Mouse (Mus musculus): Measurements from ENCODE around the gene Pank3. TPM values are rescaled to one million over a fixed set of nuclear protein-coding genes. Genes with fewer than 3 reads are reported as not detected.

Pank3 gene
- total RNA-seq (2023): 10 to 100 TPM; 15.0 to 16.5 TPM

GRCm38 (mm10) chr11:35769188-35769745 lies at the start of gene Pank3:
TSS of gene Pank3 (plus strand) at chr11:35769484.

GRCm38 (mm10) chr11:35798874-35799273 lies 29.6 kb downstream of the Pank3 start, which contains the start of gene Fbll1:
TSS of gene Fbll1 (minus strand) at chr11:35798884.

GRCm38 (mm10) chr11:35834022-35834760 lies 64.9 kb downstream of the Pank3 start, which contains the start of gene Rars:
TSS of gene Rars (minus strand) at chr11:35834506.

Other genes starting within 250 kb of the Pank3 start
- gene Fbll1, start 29.4 kb downstream of the Pank3 start, total RNA-seq (2023): not detected
- gene Rars, start 65.0 kb downstream of the Pank3 start, total RNA-seq (2023): 10 to 100 TPM; 35.5 to 36.5 TPM
- not detected for gene Wwc1, start 211.0 kb downstream of the Pank3 start, total RNA-seq (2023)